Mouse (Mus musculus): ENCODE data around the gene Rabgap1l. TPM values are rescaled to one million over a fixed set of nuclear protein-coding genes. Genes with fewer than 3 reads are reported as not detected.

Rabgap1l gene
- polyA plus RNA-seq, 1 experiment from 2014 or later, result 35.9 TPM

- no peaks in the 10 kb centered on the region; the same call in 1 of the 2 replicates for H3K36me3 ChIP-seq
- no peaks in the 10 kb centered on the region for H3K27me3 ChIP-seq
- H3K9me3 ChIP-seq, result no peaks in the 10 kb centered on the region
- H3K27ac ChIP-seq (replicated peaks), result no peak overlapping the region
- H3K4me2 ChIP-seq (replicated peaks), result no peak overlapping the region
- no peaks in the 10 kb centered on the region for H3K4me1 ChIP-seq
- no peak overlapping the region for H3K4me3 ChIP-seq
- WGBS, result 81% methylated on average over 2 of the region's 2 CpGs
- no peak for ATAC-seq (replicated peaks)
- H3K9ac ChIP-seq (replicated peaks), result no peak overlapping the region
These were observed 568.9 kb downstream of the Rabgap1l start for GRCm38 (mm10) chr1:160224093-160224492.

GRCm38 (mm10) chr1:160217898-160218297 lies 575.1 kb downstream of the Rabgap1l start:
- no peaks in the 10 kb centered on the region for H3K36me3 ChIP-seq
- no peak for ATAC-seq (replicated peaks)
- no peaks in the 10 kb centered on the region for H3K27me3 ChIP-seq

GRCm38 (mm10) chr1:160214171-160214570 lies 578.8 kb downstream of the Rabgap1l start:
- 94% methylated on average over 7 of the region's 7 CpGs for WGBS
- H3K9ac ChIP-seq (replicated peaks), result no peak overlapping the region
- H3K36me3 ChIP-seq, result no peaks in the 10 kb centered on the region
- peak overlapping the region; percentile 99 for H3K27ac ChIP-seq (replicated peaks)
- 0 out of 2 replicates have a peak overlapping the region, but pooled peaks have one; percentile 64 for H3K4me2 ChIP-seq (replicated peaks)
- no peak for ATAC-seq (replicated peaks)
- no peaks in the 10 kb centered on the region for H3K9me3 ChIP-seq
- no peak overlapping the region for H3K4me3 ChIP-seq
- H3K27me3 ChIP-seq, result no peaks in the 10 kb centered on the region
- peaks cover 30% of the 10 kb centered on the region for H3K4me1 ChIP-seq

More at GRCm38 (mm10) chr1:160217898-160218297, 575.1 kb downstream of the Rabgap1l start:
- Histone ChIP-seq H3K4me2 (replicated peaks) (no peak overlapping the region), H3K4me3 (no peak overlapping the region), H3K9ac (replicated peaks) (no peak overlapping the region), H3K9me3 (no peaks in the 10 kb centered on the region), H3K4me1 (peaks cover 9% of the 10 kb centered on the region), H3K27ac (replicated peaks) (no peak overlapping the region)
- 90% methylated on average over 3 of the region's 3 CpGs for WGBS

GRCm38 (mm10) chr1:160212703-160213669 lies 580.0 kb downstream of the Rabgap1l start, which contains the start of gene Cacybp:
Gene Cacybp (minus strand): TSS chr1:160212875.
- Histone ChIP-seq H3K4me2 (replicated peaks) (peak within 1 kb of the TSS; percentile 64), H3K4me3 (peak within 1 kb of the TSS; percentile 74), H3K4me1 (peaks cover 30% of the 10 kb centered on the region), H3K9ac (replicated peaks) (peak within 1 kb of the TSS; percentile 85), H3K27me3 (no peaks in the 10 kb centered on the region), H3K27ac (replicated peaks) (peak within 1 kb of the TSS; percentile 99), H3K36me3 (peaks cover under 1% of the 10 kb centered on the region; the same call in 1 of the 2 replicates), H3K9me3 (no peaks in the 10 kb centered on the region)
- WGBS, result under 1% methylated on average over 76 of the region's 76 CpGs
- peak; percentile 98 for ATAC-seq (replicated peaks)

GRCm38 (mm10) chr1:160212123-160212691 lies 580.8 kb downstream of the Rabgap1l start:
- WGBS, result under 1% methylated on average over 43 of the region's 45 CpGs
- Histone ChIP-seq H3K27ac (replicated peaks) (peak overlapping the region; percentile 99), H3K4me3 (peak overlapping the region; percentile 74), H3K27me3 (no peaks in the 10 kb centered on the region), H3K9me3 (no peaks in the 10 kb centered on the region), H3K36me3 (peaks cover 8% of the 10 kb centered on the region), H3K4me1 (peaks cover 30% of the 10 kb centered on the region), H3K4me2 (replicated peaks) (peak overlapping the region; percentile 49), H3K9ac (replicated peaks) (peak overlapping the region; percentile 85)
- ATAC-seq (replicated peaks), result peak; percentile 2

- Histone ChIP-seq H3K4me3 (peak overlapping the region; percentile 74), H3K36me3 (peaks cover 14% of the 10 kb centered on the region), H3K9me3 (no peaks in the 10 kb centered on the region), H3K27me3 (no peaks in the 10 kb centered on the region), H3K9ac (replicated peaks) (peak overlapping the region; percentile 85), H3K27ac (replicated peaks) (peak overlapping the region; percentile 99), H3K4me2 (replicated peaks) (peak overlapping the region; percentile 49), H3K4me1 (peaks cover 30% of the 10 kb centered on the region)
- WGBS, result 2% methylated on average over 8 of the region's 8 CpGs
- no peak for ATAC-seq (replicated peaks)
These were observed 581.4 kb downstream of the Rabgap1l start for GRCm38 (mm10) chr1:160211597-160212122.

- WGBS, result 48% methylated on average over 3 of the region's 3 CpGs
- no peak for ATAC-seq (replicated peaks)
- Histone ChIP-seq H3K9me3 (no peaks in the 10 kb centered on the region), H3K27ac (replicated peaks) (no peak overlapping the region), H3K27me3 (no peaks in the 10 kb centered on the region), H3K4me2 (replicated peaks) (peak overlapping the region; percentile 49), H3K4me3 (peak overlapping the region; percentile 74), H3K4me1 (peaks cover 30% of the 10 kb centered on the region), H3K36me3 (peaks cover 25% of the 10 kb centered on the region), H3K9ac (replicated peaks) (no peak overlapping the region)
These were observed 582.4 kb downstream of the Rabgap1l start for GRCm38 (mm10) chr1:160210566-160210965.

DNA sequence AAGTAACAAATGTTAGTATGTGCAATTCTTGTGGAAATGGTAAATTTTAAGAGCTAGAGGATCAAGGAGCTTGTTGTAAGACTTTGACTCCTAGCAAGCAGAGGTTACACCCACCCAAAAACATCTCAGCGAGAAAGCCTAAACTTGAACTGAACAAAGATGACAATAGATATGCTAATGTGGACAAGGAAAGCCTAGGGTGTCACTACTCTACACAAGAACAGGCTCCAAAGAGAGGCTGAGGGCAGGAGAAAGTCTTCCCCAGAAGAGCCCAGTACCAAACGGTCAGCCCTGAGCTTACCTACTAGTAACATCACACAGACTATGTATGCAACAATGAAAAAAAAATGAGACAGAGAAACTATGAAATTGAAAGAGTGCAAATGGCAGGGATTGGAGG lies 583.2 kb downstream of the Rabgap1l start:
- peak overlapping the region; percentile 26; the same call in 1 of the 2 replicates for H3K4me2 ChIP-seq (replicated peaks)

GRCm38 (mm10) chr1:160205486-160205885 lies 587.5 kb downstream of the Rabgap1l start:
- H3K9ac ChIP-seq (replicated peaks), result no peak overlapping the region
- peaks cover 62% of the 10 kb centered on the region for H3K36me3 ChIP-seq
- no peak overlapping the region for H3K4me2 ChIP-seq (replicated peaks)
- H3K4me1 ChIP-seq, result peaks cover 9% of the 10 kb centered on the region
- no peak overlapping the region for H3K27ac ChIP-seq (replicated peaks)
- ATAC-seq (replicated peaks), result no peak
- no peak overlapping the region for H3K4me3 ChIP-seq
- H3K9me3 ChIP-seq, result no peaks in the 10 kb centered on the region
- H3K27me3 ChIP-seq, result no peaks in the 10 kb centered on the region

More for the DNA sequence above, 583.2 kb downstream of the Rabgap1l start:
- no peak overlapping the region for H3K9ac ChIP-seq (replicated peaks)
- no peak overlapping the region for H3K4me3 ChIP-seq
- H3K36me3 ChIP-seq, result peaks cover 31% of the 10 kb centered on the region
- no peaks in the 10 kb centered on the region for H3K9me3 ChIP-seq
- no peak for ATAC-seq (replicated peaks)
- H3K4me1 ChIP-seq, result peaks cover 30% of the 10 kb centered on the region
- no peak overlapping the region for H3K27ac ChIP-seq (replicated peaks)
- WGBS, result 17% methylated on average over 2 of the region's 2 CpGs
- no peaks in the 10 kb centered on the region for H3K27me3 ChIP-seq

- no peaks in the 10 kb centered on the region for H3K9me3 ChIP-seq
- H3K4me3 ChIP-seq, result peak overlapping the region; percentile 64
- peak overlapping the region; percentile 57 for H3K4me2 ChIP-seq (replicated peaks)
- H3K27me3 ChIP-seq, result no peaks in the 10 kb centered on the region
- peak overlapping the region; percentile 64 for H3K9ac ChIP-seq (replicated peaks)
- no peak for ATAC-seq (replicated peaks)
- H3K27ac ChIP-seq (replicated peaks), result peak overlapping the region; percentile 73
- peaks cover 19% of the 10 kb centered on the region for H3K36me3 ChIP-seq
- peaks cover 13% of the 10 kb centered on the region for H3K4me1 ChIP-seq
- WGBS, result 0% methylated on average over 13 of the region's 13 CpGs
These were observed 597.7 kb downstream of the Rabgap1l start for GRCm38 (mm10) chr1:160195337-160195663.

DNA sequence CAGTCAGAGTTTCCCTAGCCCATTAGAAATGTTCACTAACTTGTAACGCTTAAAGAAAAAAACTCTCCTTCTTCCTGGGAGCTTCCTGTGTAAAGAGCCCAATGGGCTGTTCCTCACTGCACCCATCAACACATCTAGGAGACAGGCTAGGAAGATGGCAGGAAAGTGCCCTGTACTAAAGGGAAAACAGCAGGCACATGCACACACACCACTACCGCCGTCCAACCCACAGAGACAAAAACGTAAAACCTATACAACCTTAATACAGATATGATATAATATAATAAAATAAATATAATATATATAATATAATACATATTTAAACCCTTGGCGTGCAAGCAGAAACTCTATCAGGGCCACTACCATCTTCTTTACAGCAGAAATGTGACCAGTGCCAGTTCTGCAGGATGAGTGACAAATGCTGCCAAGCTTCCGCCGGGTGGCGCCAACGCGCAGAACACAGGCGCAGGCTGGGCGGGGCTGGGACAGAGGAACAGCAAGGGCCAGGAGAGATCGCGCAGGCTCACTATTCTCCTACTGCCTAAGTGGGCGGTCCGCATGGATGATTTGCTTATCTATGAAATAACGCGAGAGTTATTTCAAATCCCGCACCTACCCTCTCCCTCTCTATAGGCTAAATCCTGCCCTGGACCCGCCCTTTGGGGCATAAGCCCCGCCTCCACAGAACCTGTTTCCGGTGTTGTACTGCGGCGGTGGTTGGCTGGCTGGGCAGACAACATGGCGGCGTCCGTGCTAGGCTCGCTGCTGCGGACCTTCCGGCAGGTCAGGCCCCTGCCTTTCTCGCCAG lies 598.3 kb downstream of the Rabgap1l start, which contains the start of gene Mrps14:
Gene Mrps14 (plus strand): TSS at position 687 of the 808 bp plus-strand sequence.
- Histone ChIP-seq H3K4me1 (peaks cover 13% of the 10 kb centered on the region), H3K4me3 (peak within 1 kb of the TSS; percentile 64), H3K27me3 (no peaks in the 10 kb centered on the region), H3K9me3 (no peaks in the 10 kb centered on the region), H3K4me2 (replicated peaks) (peak within 1 kb of the TSS; percentile 57), H3K36me3 (peaks cover 15% of the 10 kb centered on the region), H3K27ac (replicated peaks) (peak within 1 kb of the TSS; percentile 73), H3K9ac (replicated peaks) (peak within 1 kb of the TSS; percentile 64)
- 7% methylated on average over 31 of the region's 31 CpGs for WGBS
- ATAC-seq (replicated peaks), result peak; percentile 99
